Mouse (Mus musculus) layer of hippocampus, adult 18-20 months (tissue): ENCODE results near the gene Mtmr3. TPM values are rescaled to one million over a fixed set of nuclear protein-coding genes. Genes with fewer than 3 reads are reported as not detected.

ENCODE experiments used
- DNase-seq, 2 experiments: peaks; one replicate each; pipeline ENCODE4 v3.0.0; 2022; ENCODE audit warnings: low spot score in 2 of 2
- total RNA-seq, 2 experiments: library from RNA; stranded (reverse); gene quantifications; 2 replicates each; pipeline ENCODE4 v1.2.3; 2021

Gene Mtmr3
- total RNA-seq, 2 experiments from 2014 or later, result 69.1 to 71.2 TPM

GRCm38 (mm10) chr11:4471251-4471650 lies 123.4 kb downstream of the Mtmr3 start:
- DNase-seq, result no peak

- no peak for DNase-seq
Measured at GRCm38 (mm10) chr11:4469091-4469490, 125.6 kb downstream of the Mtmr3 start.

GRCm38 (mm10) chr11:4467436-4467835 lies 127.2 kb downstream of the Mtmr3 start:
- DNase-seq, result no peak

- no peak for DNase-seq
Measured at GRCm38 (mm10) chr11:4466191-4466590, 128.5 kb downstream of the Mtmr3 start.

DNA sequence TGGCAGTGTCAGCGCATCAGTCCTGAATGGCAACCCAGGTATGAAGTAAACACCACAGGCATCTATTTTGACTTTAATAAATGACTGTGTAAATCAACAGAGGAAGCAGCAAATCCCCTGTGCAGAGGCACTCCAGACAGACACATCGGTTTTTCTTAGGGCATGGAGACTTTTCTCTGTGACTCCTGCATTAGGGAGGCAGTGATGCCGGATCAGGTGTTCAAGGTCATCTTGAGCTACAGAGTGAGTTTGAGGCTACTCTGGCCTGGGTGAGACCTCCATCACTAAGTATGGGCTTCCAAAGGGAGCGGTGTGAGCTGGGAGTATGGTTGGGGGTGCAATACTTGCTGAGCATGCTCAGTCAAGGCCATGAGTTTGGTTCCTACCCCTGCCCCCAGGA lies 130.0 kb downstream of the Mtmr3 start:
- DNase-seq, result no peak

GRCm38 (mm10) chr11:4464186-4464585 lies 130.5 kb downstream of the Mtmr3 start:
- DNase-seq, result no peak

GRCm38 (mm10) chr11:4462868-4463267 lies 131.8 kb downstream of the Mtmr3 start:
- no peak for DNase-seq

DNA sequence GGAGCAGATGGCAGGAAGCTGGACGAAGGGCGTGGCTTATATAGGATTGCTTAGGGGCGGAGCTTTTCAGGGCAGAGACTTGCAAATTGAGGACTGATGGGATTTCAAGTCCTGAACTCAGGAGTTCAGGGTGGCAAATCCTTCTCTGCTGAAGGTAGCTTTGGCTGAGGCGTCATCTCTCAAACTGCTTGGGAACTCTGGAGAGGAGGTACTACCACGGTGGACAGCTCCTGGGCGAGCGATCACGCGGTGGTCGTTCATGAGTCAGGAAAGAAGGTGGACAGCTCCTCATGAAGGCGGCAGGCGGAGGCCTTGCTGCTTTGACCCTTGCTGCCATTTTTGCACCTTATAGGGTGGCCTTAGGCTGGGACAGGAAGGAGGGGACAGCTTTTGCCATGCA lies 133.5 kb downstream of the Mtmr3 start:
- no peak for DNase-seq

- DNase-seq, result no peak
Measured at GRCm38 (mm10) chr11:4460615-4461014, 134.0 kb downstream of the Mtmr3 start.

- no peak for DNase-seq
Measured at GRCm38 (mm10) chr11:4454895-4455535, 139.6 kb downstream of the Mtmr3 start.

GRCm38 (mm10) chr11:4452467-4453184 lies 142.0 kb downstream of the Mtmr3 start:
- no peak for DNase-seq

GRCm38 (mm10) chr11:4451116-4451515 lies 143.5 kb downstream of the Mtmr3 start:
- DNase-seq, result peak; percentile 52 to 78

DNA sequence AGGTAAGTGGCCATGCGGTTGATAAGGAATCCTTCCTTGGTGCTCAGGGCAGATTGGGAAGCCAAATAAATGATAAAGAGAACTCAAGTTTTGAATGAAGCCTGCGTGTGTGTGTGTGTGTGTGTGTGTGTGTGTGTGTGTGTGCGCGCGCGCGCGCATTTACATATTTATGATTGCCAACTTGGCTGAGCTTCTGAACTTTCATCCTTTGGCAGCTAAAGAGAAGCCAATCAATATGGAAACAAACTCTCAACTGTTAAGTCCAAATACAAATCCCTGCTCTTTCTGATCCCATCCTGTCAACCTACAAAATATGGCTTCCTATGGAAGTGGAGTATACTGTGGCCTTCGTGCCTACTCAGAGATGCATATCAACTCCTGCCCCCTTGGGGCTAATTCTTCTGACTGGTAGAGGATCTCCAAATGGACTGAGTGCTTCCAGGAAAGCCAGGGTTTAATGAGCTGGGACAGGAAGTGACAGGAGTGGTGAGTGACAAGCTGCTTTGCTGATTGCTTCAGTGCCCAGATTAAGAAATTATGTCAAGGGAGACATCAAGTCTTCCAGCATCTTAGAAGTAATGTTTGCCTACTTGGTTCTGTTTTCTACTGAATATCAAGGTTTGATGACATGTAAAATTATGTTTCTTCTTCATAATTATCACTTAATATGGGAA lies 148.3 kb downstream of the Mtmr3 start:
- DNase-seq, result no peak

GRCm38 (mm10) chr11:4442280-4442679 lies 152.4 kb downstream of the Mtmr3 start:
- no peak for DNase-seq

GRCm38 (mm10) chr11:4440978-4441377 lies 153.7 kb downstream of the Mtmr3 start, which contains the start of gene Hormad2:
TSS of gene Hormad2 (minus strand) at chr11:4441105.
- DNase-seq, result no peak

- no peak for DNase-seq
Measured at GRCm38 (mm10) chr11:4438211-4438610, 156.5 kb downstream of the Mtmr3 start.

DNA sequence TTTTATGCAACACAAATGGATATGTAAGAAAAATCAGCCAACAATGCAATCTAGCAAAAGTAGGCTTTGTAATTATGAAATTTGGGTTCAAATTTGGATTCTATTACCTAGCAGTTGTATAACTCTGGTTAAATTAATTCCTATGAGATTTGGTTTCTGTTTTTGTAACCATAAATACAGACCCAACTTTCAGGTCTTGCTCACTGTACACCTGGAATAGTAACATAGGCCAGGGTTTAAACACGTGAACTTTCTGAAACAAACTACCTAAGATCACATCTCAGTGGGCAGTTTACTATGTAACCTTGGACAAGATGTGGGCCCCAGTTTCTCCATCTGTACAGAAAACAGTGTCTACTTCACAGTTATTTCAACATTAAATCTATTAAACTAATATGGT lies 157.3 kb downstream of the Mtmr3 start:
- DNase-seq, result no peak

- DNase-seq, result peak in 1 of 2 experiments; percentile 43
Measured at GRCm38 (mm10) chr11:4436631-4437030, 158.0 kb downstream of the Mtmr3 start.

GRCm38 (mm10) chr11:4434461-4434860 lies 160.2 kb downstream of the Mtmr3 start:
- DNase-seq, result no peak
